Mouse (Mus musculus) E14TG2a.4 (cell line): ENCODE measurements around the gene Gm10803.

Source experiments
- CTCF ChIP-seq: conservative IDR thresholded peaks from 2 replicates; pipeline ENCODE4 v1.5.1; 2014; ENCODE audit warnings: low read length
- NANOG ChIP-seq: IDR thresholded peaks from 2 replicates; pipeline ENCODE4 v1.6.1; 2014; ENCODE audit warnings: borderline replicate concordance, low read length, mixed read lengths
- POU5F1 ChIP-seq: IDR thresholded peaks from 2 replicates; pipeline ENCODE4 v1.6.1; 2014; ENCODE audit warnings: low read length, borderline replicate concordance

- TF ChIP-seq CTCF (no peak), NANOG (no peak), POU5F1 (no peak)
Measured at GRCm38 (mm10) chr2:93521042-93521441, 39.3 kb upstream of the Gm10803 start.
